Mouse (Mus musculus) spleen, embryonic (tissue): ENCODE results near the gene Plekha8.

Source experiments
- CTCF ChIA-PET: fragments of 350-600 bp; sonication (Branson Sonifier 250); formaldehyde crosslinking; loops from one replicate; lab custom pipeline; 2022; lab: Charles Lee

Plekha8 gene

DNA sequence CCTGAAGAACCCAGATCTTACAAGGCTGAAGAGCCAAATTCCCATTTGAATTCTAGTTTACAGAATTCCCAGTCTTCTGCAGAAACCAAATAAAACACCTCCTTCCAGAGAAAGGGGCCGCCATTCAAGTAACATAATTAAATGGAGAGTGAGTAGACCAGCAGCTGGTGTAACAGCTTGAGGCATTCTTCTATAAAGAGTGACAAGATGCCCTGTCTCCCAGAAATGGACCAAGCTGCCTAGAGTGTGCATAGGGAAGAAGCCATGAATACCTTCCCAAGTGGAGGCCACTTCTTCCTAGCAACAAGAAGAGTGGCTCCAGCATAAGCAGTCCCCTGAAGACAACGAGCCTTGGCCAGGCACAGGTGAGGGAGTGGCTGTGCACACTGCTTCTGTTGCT is 47.0 kb downstream of the Plekha8 start:
- CTCF ChIA-PET: no interaction called here

DNA sequence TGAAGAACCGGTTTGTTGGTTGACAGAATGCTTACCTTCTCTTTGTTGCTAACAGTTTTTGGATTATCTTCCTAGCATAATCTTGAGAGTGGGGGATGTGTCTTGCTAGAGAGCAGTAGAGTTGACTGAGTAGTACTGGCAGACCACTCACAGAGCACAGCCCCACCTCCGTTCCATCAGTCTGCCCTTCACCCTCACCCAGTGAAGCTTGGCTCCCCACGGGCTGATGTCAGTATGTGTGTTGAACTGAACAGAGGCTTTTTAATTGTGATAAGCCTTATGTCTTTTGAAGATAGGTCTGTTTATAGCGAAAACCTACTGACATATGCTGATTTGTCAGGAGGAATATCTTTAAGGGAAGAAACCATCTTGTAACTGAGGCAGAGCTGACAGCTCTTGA is 48.3 kb downstream of the Plekha8 start:
- CTCF ChIA-PET: no interaction called here

DNA sequence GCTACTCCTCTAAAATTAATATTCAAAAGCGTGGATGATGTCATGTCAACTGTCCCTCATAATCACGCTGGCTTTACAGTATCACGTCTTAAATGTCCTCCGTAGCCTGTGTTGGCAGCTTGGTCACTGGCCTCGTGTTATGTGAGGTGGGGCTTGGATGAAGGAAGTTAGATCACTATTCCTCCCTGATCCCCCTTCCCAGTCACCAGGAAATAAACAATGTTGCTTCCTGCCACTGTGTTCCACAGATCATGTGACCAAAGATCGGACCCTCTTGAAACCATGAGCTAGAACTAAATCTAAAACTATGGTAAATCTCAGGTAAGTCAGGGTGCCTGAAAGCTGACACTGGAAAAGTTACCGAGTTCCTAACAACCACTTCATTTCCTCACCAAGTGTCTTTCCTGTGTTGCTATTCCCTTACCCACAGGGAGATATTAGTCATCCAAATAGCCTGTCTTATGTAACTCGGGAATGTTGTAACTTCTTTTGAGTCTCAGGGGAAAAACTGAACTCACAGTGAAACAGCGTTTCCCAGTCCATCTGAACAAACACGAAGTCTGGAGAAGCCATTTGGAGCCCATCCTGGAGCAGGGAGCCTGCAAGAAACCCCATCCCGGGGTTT is 60.7 kb downstream of the Plekha8 start:
- CTCF ChIA-PET: no interaction called here

DNA sequence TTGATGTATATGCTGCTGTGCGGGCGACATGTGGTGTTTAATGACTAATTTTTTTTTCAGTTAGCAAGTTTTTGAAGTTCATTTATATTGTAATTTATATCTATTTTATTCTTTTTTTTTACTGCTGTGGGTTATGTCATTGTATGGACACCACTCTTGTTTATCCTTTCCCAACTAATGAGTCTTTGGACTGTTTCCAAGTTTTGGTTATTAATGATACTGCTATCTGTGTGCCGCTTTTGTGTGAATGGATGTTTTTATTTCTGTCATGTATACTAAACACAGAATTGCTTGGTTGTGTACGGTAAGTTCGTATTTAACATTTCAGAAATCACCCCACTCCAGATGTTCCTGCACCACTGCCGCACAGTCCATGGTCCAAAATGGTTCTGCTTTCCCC is 63.0 kb downstream of the Plekha8 start:
- CTCF ChIA-PET: no interaction called here

DNA sequence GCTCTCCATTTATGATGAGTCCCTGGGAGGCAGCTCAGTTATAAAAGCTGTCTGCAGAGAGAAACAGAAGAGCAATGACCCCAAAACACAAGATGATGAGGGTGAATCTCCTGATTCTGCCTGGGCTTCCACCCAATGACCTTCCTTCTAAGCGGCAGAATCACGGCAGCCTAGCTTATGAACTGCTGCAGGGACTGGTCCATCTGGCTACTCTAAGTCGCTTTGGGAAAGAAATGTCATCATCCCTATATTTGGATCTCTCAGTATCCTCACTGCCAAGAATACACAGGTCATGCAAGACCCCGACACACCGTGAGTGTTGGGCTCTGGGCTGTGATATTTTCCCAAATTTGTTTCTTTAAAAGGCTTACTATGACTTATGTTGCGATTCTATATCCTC is 75.0 kb downstream of the Plekha8 start:
- CTCF ChIA-PET: no interaction called here

DNA sequence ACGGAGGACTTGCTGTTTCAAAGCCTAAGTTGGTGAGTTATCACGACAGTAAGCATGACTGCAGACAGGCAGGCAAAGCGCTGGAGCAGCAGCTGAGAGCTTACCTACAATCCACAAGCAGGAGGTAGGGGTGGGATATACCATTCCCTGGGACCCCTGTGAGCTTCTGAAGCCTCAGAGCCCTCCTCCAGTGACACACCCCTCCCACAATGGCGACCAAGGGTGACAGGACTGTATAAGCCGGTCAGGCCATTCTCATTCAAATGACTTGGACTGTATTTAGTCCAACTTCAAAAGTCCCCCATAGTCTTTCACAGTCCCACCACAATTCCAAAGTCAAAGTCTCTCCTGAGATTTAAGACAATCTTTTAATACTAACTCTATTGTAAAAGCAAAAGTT is 78.0 kb downstream of the Plekha8 start:
- CTCF ChIA-PET: no interaction called here

DNA sequence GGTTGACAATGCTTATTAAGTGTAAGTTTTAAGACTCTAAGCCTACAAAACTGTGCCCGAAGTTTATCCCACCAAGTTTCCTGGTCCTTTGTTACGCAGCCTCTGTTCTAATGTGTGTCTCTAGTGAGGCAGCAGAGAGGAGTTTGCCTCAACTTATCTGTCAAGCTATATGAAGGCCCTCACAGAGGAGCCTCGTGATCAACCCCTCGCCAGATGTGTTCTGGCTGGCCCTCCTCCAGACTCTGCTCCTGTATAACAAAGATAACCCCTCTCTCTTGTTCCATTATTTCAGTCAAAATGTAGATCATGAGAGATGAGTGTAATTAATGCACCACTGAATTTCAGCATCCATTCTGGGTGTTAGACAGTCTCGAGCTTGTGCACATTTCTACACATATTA is 84.8 kb downstream of the Plekha8 start:
- CTCF ChIA-PET: no interaction called here

DNA sequence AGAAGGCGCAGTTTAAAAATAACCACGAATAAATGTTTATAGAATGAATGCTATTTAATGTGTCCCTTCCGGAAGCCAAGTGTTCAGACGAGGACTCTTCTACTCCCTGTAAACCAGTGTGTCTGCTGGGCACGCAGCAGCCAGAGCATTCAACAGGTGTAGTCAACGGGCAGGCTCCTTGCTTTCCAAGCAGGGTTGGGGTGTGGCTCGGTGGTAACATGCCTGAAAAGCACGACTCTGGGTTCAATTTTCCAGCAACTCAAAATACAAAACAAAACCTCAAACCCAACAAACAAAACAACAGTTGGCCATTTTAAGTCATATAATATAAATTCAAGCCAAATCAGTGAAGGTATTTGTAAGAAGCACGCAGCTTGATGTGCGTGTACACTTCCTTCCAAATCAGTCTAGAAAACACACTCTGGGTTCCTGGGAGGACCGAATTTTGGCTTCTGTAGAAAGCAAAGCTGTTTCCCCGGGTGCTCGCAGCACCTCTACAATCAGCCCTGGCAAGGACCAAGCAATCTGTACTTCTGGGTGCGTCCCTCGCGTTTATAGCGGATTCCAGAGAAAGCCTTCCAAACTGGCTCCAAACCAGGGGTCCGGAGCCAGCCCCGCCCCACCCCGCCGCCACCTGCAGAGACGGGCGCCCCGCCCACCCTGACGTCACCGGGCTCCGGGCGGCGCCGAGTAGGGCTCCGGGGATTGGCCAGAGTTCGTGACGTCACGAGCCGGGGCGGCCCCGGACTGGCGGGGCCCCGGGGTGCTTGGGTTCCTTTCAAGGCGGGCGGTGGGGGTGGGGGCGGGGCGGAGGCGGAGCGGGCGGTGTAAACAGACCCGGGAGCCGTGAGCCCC is 86.2 kb downstream of the Plekha8 start, which contains the start of gene Mturn:
Mturn (plus strand) TSS at position 734 of the 855 bp plus-strand sequence.
- CTCF ChIA-PET: no interaction called here

DNA sequence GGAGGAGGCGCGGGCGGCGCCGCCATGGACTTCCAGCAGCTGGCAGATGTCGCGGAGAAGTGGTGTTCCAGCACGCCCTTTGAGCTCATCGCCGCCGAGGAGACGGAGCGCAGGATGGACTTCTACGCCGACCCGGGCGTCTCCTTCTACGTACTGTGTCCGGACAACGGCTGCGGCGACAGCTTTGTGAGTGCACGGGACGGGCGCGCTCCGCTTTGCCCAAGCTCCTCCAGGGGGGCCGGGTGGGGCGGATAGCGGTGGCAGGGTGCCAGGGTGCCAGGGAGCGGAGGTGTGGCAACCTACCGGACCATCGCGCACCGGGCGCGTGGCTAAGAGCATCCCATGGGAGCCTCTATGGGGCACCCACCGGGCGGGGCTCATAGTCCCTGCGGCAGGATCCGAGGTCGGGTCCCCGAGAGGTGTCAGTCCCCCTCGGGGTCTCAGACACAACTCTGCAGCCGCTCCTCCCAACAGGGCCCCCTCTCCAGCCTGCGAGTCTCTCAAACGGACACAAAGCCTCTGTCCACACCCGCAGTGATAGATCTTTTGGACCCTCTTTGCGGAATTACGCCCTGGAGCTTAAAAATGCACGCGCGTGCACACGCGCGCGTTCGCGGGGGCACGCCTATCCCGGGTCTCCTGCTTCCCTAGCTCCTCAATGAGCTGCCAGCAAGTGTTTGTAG is 87.0 kb downstream of the Plekha8 start:
- CTCF ChIA-PET: no interaction called here

DNA sequence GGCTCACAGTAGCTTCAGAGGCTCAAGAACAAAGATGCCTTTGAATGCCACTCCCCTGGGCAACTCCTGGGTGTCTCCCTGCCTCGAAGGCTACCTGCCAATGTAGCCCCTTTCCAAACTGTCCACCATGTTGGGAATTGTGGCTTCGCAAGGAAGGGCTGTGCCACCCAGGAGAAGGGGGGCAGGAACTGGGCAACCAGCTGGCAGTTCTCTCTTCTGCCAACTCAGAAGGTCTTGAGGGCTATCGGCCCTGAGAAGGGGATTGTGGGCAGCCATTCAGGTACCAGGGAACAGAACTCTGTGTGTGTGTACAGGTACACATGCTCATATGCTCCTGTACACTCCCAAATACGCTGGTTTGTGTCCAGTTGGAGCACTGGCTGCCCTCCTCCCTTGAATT is 89.2 kb downstream of the Plekha8 start:
- CTCF ChIA-PET: no interaction called here

DNA sequence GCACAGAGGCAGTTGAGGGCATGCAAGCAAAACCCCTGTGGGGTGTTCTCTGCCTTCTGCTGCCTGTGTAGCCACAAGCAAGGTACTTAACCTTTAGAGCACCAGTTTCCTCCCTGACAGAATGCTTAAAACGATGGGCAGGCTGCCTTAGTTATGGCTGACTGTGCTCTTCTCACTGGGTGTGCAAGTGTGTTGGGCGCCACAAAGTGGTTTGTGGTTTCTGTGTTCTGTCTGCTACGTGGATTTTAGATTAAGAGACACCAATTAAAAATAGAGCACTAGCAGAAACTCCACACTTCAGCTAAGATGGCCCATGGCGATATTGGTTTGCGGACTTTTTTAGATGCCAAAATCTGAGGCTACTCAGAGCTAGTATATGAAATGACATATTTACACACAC is 90.2 kb downstream of the Plekha8 start:
- CTCF ChIA-PET: no interaction called here

DNA sequence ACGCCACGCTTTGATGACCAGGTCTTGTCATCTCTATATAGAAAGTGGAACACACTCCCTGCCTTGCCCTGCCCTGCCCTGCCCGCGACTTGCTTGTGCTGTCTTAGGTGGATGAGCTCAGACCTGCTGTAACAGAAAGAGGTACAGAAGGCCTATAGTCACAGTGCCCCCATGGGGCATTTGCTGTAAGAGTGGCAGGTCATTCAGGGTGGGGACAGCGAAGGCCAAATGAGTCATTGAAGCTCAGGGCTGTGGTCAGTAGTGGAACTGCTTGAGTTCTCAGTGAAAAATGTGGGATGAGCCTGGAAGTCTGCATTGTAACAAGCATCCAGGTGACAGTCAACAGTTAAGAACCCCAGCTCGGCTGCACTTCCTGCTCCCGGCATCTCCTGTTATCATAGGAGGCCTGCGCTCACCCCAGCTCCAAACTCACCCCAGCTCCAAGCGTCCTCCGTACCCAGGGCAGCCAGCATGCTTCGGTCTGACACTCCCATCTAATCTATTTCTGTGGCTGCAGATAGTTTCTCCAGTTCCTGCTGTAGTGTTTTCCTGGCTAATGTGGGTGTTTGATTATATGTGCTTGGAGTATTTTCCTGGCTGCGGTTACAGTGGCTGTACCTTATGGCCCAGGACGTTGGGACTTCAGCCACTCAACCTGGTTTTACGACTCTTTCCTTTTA is 90.9 kb downstream of the Plekha8 start:
- CTCF ChIA-PET: no interaction called here

DNA sequence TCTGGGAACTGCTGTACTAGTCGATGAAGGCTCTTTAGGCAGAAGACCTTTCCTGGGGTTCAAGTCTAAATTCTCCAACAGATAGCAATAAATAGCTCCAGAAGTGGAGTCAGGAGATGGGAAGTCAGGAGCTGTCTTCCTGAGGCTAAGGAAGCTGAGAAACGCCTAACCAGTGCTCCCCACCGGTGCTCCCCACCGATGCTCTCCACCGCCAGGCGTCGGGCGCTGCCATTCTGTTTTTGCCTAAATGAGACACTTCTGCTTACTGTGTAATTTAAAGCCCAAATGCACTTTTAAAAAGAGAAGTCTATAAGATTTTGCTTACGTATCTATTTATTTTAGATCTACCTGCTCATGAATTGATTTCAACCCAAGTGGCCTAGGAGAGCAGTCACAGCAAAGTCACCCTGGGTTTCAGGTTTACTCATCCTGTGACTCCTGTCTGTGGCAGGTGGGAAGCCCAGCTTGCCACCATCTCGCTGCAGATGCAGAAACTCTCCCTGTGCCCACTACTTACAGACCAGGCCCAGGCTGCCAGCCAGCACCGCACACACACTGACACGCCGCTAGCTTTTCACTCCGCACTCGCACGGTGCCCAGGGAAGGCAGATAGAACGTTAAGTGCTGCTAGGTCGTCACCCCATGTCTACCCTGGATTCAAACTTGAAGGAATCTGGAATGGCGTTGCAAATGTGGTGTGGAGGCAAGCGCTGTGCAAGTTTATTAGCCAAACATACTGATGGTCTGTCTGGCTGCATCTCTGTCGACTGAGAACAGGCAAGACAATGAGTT is 92.2 kb downstream of the Plekha8 start:
- CTCF ChIA-PET: interaction anchor here (0.6 kb wide), 1 partner anchor 386 kb away, joined by 3 read pairs; no protein-coding TSS in a partner anchor

DNA sequence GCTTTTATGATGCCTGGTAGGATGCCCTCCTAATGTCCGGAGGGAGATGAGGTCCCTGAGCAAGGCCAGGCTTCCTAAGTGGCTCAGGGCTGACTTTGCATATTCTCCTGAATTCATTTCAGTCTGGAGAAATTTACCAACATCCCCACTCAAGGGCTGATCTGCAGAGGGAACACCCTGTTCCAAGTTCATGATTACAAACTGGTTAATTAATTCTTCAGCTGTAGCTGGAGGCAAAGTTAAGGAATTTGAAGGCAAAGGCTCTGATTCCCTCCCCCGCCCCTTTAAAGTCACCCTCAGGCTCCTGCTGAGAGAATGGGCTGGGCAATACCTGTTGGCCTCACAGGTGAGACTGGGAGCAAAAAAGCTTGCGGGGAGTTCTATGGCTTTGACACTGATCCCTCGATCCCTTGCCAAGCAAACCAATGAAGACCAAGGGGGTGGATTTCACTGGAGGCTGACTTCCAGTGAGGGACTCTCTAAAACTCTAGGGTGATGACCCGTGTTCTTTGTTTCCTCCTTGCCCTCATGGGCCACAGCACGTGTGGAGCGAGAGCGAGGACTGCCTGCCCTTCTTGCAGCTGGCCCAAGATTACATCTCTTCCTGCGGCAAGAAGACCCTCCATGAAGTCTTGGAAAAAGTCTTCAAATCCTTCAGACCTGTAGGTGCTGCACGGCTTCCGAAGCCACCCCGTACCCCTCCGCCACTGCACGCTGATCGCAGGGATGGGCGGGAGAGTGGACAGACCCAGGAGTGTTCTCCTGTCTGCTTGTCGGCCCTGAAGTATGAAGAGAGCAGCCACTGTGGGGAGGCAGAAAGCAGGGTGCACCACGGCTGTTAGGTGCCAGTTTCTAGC is 93.8 kb downstream of the Plekha8 start:
- CTCF ChIA-PET: no interaction called here

DNA sequence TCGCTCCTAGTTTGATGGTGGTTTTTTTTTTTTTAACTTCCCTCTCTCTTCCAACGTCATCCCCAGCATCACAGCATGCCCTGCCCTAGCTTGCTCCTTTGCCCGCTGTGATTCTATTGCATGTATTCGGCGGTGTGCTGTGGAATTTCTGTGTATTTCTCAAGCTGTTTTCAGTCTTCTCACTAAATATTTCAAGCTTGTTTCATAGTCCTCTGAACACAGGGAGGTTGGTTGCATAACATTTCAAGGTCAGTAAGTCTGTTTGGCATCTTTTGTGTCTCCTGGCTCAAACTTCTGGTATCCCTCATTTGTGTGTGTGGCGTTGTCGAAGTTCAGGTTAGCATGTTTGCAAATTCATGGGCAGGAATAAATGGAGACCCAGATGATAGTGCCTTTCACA is 94.8 kb downstream of the Plekha8 start:
- CTCF ChIA-PET: no interaction called here

DNA sequence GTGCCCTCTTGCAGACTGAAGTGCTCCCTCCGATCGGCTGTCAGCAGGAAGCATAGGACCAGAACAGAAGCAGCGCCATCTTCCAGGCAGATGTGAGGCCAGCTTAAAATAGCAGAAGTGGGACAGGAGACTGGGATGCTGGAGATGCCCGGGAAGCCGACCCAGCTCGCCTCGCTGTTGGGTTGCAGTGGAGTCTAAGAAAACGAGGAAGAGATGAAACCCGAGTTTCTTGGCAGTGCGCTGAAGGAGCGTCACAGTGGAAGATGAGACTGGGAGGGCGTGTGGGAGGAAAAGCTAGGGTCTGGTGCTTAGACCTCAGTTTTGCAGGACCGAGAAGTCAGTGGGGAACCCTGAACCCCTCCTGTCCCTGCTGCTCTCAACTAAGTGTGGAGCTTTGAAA is 95.9 kb downstream of the Plekha8 start:
- CTCF ChIA-PET: no interaction called here

DNA sequence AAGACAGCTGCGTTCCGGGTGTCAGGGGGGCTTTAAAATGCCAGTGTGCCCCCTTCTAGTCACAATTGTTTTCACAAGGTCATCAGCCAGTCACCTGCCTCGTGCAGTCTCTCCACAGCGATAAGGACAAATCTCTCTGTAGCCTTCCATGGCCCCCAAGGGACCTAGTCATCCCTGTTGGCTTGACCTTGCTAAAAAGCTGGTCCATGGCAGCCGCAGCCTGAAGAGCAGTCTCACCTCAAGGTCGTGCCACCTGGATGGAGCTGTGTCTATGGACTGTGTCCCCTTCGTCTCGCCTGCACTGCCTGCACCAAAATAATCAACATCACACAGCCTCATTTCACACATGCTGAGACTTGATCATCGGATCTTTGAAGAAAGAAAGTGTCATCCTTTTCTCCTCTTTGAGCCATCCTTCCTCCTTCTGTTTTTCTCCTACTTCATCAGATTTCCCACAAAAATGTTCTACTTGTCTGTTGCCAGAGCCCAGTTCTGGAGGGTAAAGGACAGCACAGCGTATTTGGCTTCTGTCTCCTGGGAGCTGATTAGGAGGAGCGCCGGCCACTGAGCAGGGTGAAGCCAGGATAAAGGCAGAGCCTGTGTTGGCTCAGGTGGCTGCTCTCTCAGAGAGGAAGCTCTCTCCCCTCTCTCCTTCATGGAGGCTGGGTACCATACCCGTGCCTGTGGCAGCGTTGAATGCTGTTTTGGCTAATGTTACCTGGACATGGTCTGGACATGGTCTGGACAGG is 96.6 kb downstream of the Plekha8 start:
- CTCF ChIA-PET: no interaction called here

DNA sequence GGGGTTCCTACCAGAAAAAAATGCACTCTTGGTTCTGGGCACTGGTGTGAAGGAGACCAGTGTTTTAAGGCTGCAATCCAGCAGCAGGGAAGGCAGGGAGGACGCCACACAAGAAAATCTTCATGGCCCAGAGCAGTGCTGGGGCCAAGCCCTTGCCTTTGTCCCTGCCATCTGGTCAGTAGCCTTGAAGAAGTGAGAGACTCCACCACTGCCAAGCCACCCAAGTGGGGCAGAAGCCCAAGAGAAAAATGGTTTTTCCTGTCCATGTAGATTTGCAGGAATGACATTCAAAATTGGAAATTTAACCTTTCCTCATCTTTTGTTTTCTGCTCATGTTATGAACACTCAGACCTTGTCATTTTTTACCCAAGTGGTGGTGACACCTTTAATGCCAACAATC is 97.3 kb downstream of the Plekha8 start:
- CTCF ChIA-PET: no interaction called here

DNA sequence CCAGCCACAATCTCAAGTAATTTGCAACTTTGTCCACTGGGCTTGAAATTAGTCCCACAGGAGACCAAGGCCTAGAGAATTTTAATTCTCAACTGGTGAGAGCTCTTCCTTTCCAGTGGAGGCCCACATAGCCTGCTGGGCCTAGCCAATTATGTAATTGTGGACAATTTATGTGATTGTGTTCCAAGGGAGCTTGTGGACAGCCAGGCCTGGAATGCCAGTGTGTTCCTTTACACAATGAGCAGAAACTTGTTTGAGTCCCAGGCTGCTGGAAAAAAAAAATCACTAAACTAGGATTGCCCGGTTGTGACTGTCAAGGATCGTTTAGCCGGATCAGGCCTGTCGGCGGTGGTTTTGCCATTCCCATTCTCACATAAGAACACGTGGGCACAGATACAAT is 98.4 kb downstream of the Plekha8 start:
- CTCF ChIA-PET: no interaction called here
